Comparison of ENCODE assay signal across 8 mouse cellular contexts in the genomic region with DNA sequence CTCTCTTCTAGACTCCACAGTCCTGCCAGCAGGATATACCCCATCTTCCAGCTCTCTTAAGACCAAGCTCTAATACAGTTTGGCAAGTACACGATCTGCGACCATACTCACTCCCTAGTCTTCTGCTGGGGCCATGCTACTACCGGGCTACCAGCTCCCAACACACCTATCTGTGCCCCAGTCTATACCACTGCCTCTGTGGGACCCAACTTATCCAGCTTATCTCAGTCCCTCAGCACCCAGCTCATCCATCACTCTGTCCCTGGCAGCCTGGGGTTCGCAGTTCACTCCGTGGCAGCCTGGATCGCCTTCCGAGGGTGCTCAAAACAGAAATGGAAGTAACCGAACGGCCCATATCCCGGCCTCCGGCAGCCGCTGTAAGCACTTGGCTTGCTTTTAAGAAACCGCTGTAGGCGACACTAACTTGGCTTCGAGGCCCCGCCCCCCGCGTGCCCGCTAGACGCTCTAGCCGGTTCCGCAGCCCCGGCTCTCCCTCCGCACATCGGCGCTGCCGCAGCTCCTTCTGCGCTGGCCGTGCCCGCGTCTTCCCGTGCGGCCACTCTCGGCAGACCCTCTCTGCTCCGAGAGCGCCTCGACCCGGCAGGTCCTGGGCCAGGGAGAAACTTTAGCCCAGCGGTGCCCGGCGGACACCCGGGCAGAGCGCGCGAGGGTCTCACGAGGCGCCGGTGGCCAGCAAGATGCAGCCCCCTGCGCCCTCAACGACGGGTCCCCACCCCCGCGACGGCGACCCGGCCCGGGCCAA. TPM values are rescaled to one million over a fixed set of nuclear protein-coding genes. Genes with fewer than 3 reads are reported as not detected.
DNase-seq lines count a peak whose midpoint lies in the region; ATAC-seq and TF ChIP-seq lines count a peak whose summit lies in the region.

No protein-coding gene starts in this region.

- peak; percentile 77 for ATAC-seq in erythroblast, adult 5-6 weeks (replicated peaks; ENCODE audit: low FRiP score, poor library complexity, severe bottlenecking)
- peak; percentile 2; the same call in 1 of the 2 replicates for ATAC-seq in heart, embryonic 15.5 days (replicated peaks; ENCODE audit: insufficient number of reproducible peaks, insufficient read depth, low FRiP score, low read depth)

- DNase-seq in adrenal gland, postnatal 10 days = peak; percentile 87
- peak; percentile 85 for DNase-seq in kidney, postnatal 14 days
- DNase-seq in lung, postnatal 36 days = peak; percentile 83
- peak; percentile 54 for DNase-seq in right cerebral cortex, postnatal 25 days
- DNase-seq in yolk sac, embryonic 10.5 days (ENCODE audit: low spot score) = peak; percentile 58

- H3K9ac ChIP-seq in ES-Bruce4 (ENCODE audit: low read depth, poor library complexity, severe bottlenecking) = peak overlapping the region; percentile 80
- peak overlapping the region; percentile 85 for H3K9ac ChIP-seq in heart, embryonic 15.5 days

- peaks cover 14% of the 10 kb centered on the region for H3K36me3 ChIP-seq in ES-Bruce4 (ENCODE audit: control insufficient read depth, insufficient read depth, low read length, poor library complexity, severe bottlenecking)
- H3K36me3 ChIP-seq in heart, embryonic 15.5 days = peaks cover 25% of the 10 kb centered on the region

- no peaks in the 10 kb centered on the region for H3K4me1 ChIP-seq in ES-Bruce4 (ENCODE audit: control insufficient read depth, insufficient read depth, low read length)
- H3K4me1 ChIP-seq in heart, embryonic 15.5 days (replicated peaks) = peaks cover 30% of the 10 kb centered on the region

- WGBS in heart, embryonic 15.5 days = under 1% methylated on average over 57 of the region's 57 CpGs

- no peak overlapping the region for H3K27ac ChIP-seq in ES-Bruce4 (ENCODE audit: insufficient read depth, low read length)
- peak overlapping the region; percentile 94 for H3K27ac ChIP-seq in heart, embryonic 15.5 days

- no peak for TF ChIP-seq CTCF in ES-Bruce4 (IDR thresholded peaks at IDR 0.05; ENCODE audit: low read depth, low read length)

- peak overlapping the region; percentile 70 for H3K4me3 ChIP-seq in ES-Bruce4 (ENCODE audit: low read depth, low read length)
- peak overlapping the region; percentile 90 for H3K4me3 ChIP-seq in heart, embryonic 15.5 days

- H3K9me3 ChIP-seq in ES-Bruce4 (replicated peaks; ENCODE audit: control insufficient read depth, insufficient read depth, low read length, poor library complexity, severe bottlenecking) = no peaks in the 10 kb centered on the region
- no peaks in the 10 kb centered on the region for H3K9me3 ChIP-seq in heart, embryonic 15.5 days (replicated peaks)

- no peak for TF ChIP-seq POLR2A in ES-Bruce4 (IDR thresholded peaks at IDR 0.05; ENCODE audit: insufficient read depth, low read length)

- H3K4me2 ChIP-seq in heart, embryonic 15.5 days = peak overlapping the region; percentile 94

- no peak for TF ChIP-seq EP300 in ES-Bruce4 (IDR thresholded peaks at IDR 0.05; ENCODE audit: insufficient read depth, low read depth, low read length)

- H3K27me3 ChIP-seq in ES-Bruce4 (ENCODE audit: control insufficient read depth, insufficient read depth, low read length, poor library complexity, severe bottlenecking) = no peaks in the 10 kb centered on the region
- no peaks in the 10 kb centered on the region for H3K27me3 ChIP-seq in heart, embryonic 15.5 days

RNA-seq across cellular contexts. Expression of gene Mtfr1l, which starts 0.9 kb away (rescaled TPM):
- 50.5 and 51.9 TPM in 2 replicates for polyA plus RNA-seq in ES-Bruce4 (2011; ENCODE audit: insufficient read depth, insufficient read length, low read depth, missing spikeins)
- 100 to 1,000 TPM in 1 of 2 experiments, 10 to 100 TPM in 1; 99.7 to 124 TPM for total RNA-seq in adrenal gland, postnatal 10 days (2021)
- total RNA-seq in erythroblast, adult 5-6 weeks (2015; ENCODE audit: low replicate concordance) = 7.9 and 20.3 TPM in 2 replicates
- total RNA-seq in erythroblast, adult 5-6 weeks (2017; ENCODE audit: low replicate concordance) = 7.9 and 8.3 TPM in 2 replicates
- 147 and 152 TPM in 2 replicates for polyA plus RNA-seq in heart, embryonic 15.5 days (2015; fragmentation: Nextera tagmentation; extraction: Ambion mirVana)

RNA-seq across cellular contexts. Expression of gene Selenon, which starts 17.7 kb away (rescaled TPM):
- 21.6 and 23.0 TPM in 2 replicates for polyA plus RNA-seq in ES-Bruce4 (2011; ENCODE audit: insufficient read depth, insufficient read length, low read depth, missing spikeins)
- total RNA-seq in adrenal gland, postnatal 10 days (2021) = 10 to 100 TPM; 30.8 to 32.9 TPM
- 6.3 and 7.9 TPM in 2 replicates for total RNA-seq in erythroblast, adult 5-6 weeks (2015; ENCODE audit: low replicate concordance)
- total RNA-seq in erythroblast, adult 5-6 weeks (2017; ENCODE audit: low replicate concordance) = 1.4 and 2.9 TPM in 2 replicates
- 30.8 and 42.0 TPM in 2 replicates for polyA plus RNA-seq in heart, embryonic 15.5 days (2015; fragmentation: Nextera tagmentation; extraction: Ambion mirVana)

RNA-seq across cellular contexts. Expression of gene Aunip, which starts 23.5 kb away (rescaled TPM):
- 32.4 and 38.3 TPM in 2 replicates for polyA plus RNA-seq in ES-Bruce4 (2011; ENCODE audit: insufficient read depth, insufficient read length, low read depth, missing spikeins)
- total RNA-seq in adrenal gland, postnatal 10 days (2021) = 1 to 10 TPM; 2.4 to 3.1 TPM
- 4.0 and 7.3 TPM in 2 replicates for total RNA-seq in erythroblast, adult 5-6 weeks (2015; ENCODE audit: low replicate concordance)
- total RNA-seq in erythroblast, adult 5-6 weeks (2017; ENCODE audit: low replicate concordance) = 6.8 and 8.4 TPM in 2 replicates
- 7.3 and 7.9 TPM in 2 replicates for polyA plus RNA-seq in heart, embryonic 15.5 days (2015; fragmentation: Nextera tagmentation; extraction: Ambion mirVana)

RNA-seq across cellular contexts. Expression of gene Paqr7, which starts 37.8 kb away (rescaled TPM):
- polyA plus RNA-seq in ES-Bruce4 (2011; ENCODE audit: insufficient read depth, insufficient read length, low read depth, missing spikeins) = 1.5 and 3.4 TPM in 2 replicates
- total RNA-seq in adrenal gland, postnatal 10 days (2021) = 10 to 100 TPM; 23.5 to 28.6 TPM
- 1.7 and 4.4 TPM in 2 replicates for total RNA-seq in erythroblast, adult 5-6 weeks (2015; ENCODE audit: low replicate concordance)
- total RNA-seq in erythroblast, adult 5-6 weeks (2017; ENCODE audit: low replicate concordance) = 2.1 and 7.8 TPM in 2 replicates
- polyA plus RNA-seq in heart, embryonic 15.5 days (2015; fragmentation: Nextera tagmentation; extraction: Ambion mirVana) = 11.7 and 11.9 TPM in 2 replicates

Comparison
In these comparisons a context has a peak if more than half of its experiments do, and no peak if none do; other contexts are left out.
1. RNA of gene Mtfr1l, which starts 0.9 kb away (total RNA-seq): 99.7 to 124 TPM in adrenal gland, postnatal 10 days; 7.9 to 20.3 TPM in erythroblast, adult 5-6 weeks; every median in the first group is over 4 times any median in the second.
2. Peak in every context shown above with its lines, with median percentiles within 50 percentile points of each other: DNase-seq.